Mouse (Mus musculus): ENCODE results near the gene Ttf1.

Gene Ttf1

GRCm38 (mm10) chr2:29060135-29060597 lies at the start of gene Ttf1:
TSS of gene Ttf1 (plus strand) at chr2:29060262.
- DNase-seq (ENCODE audit: low spot score): peak; percentile 99

- DNase-seq (ENCODE audit: low spot score): no peak
Observed at GRCm38 (mm10) chr2:29012523-29012922, 47.5 kb upstream of the Ttf1 start.

DNA sequence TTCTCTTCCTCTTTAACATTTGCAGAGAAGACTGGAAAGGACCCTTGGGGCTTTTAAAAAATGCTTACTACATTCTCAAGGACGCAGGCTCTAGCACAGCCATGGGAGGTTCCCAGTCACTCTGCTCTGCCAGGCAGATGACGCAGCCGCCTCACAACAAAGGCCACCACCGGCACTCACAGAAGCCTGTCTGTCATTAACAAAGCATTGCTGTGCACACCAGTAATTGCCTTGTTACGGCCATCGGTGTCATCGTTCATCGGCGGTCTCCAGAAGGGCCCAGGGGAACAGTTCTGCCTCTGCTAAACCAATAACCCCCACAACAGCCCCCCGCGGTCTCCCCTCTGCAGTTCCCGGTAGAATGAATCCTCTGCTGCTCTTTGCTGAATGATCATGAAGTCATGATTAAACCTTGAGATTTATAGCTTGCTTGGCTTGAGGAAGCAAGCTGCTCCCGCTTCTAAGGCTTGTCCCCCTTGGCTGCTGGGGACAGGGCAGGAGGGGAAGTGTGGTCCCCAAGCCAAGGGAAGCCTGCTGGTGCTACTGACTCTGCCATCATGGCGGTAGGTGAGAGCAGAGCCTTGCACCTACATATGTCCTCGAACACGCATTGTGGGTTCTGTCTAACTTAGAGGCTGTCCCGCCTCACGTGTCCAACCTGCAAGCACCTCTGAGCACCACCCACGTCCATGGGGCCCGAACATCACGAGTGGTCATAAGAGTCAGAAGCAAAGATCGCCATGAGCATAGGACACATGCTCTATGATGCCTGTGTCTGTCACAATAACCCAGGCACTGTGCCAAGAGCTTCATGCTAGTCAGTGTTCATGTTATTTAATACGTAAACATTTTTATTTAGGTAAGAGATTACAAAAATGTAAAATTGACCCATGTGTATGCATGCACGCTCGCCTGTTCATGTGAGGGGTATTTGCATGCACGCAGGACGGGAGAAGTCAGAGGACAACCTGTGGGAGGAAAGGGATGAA lies 43.2 kb upstream of the Ttf1 start:
- DNase-seq (ENCODE audit: low spot score): peak; percentile 76

DNA sequence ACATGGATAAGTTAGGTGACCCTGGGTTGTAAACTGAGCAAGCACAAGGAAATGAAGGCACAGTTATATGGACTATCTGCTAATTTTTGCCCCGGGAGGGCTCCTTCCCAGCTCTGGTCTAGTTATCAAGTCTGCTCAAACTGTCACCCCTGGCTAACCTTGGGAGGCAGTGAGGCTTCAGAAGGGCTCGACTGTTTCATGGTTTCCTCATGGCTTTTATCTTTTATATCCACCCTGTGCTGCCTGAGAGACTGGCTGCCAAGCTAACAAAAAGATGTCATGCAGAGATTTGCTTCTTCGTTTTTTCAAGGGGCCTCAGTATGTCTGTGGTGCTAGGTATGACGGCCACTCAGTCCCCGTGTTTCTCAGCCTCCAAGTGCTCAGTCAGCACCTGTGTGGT lies 41.4 kb upstream of the Ttf1 start:
- DNase-seq (ENCODE audit: low spot score): no peak

DNA sequence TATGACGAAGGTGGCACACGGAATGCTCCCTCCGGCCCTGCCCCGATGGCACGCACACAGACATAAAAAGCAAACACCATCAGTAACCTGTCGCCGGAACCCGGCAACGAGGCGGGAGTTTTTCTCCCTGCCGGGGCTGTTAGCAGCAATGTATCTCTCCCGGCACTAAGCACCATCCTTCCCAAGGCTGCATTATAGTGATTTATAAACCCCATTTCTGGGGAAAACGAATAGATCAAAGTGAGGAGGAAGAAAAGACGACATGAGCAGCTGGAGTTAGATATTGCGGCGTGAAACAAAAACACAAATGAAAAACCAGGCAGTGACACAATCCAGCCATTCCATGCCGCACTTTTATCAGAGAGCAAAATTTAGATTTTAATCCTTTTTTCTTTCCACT lies 39.0 kb upstream of the Ttf1 start:
- no peak for DNase-seq (ENCODE audit: low spot score)

- no peak for DNase-seq (ENCODE audit: low spot score)
Observed at GRCm38 (mm10) chr2:29023001-29023400, 37.1 kb upstream of the Ttf1 start.

DNA sequence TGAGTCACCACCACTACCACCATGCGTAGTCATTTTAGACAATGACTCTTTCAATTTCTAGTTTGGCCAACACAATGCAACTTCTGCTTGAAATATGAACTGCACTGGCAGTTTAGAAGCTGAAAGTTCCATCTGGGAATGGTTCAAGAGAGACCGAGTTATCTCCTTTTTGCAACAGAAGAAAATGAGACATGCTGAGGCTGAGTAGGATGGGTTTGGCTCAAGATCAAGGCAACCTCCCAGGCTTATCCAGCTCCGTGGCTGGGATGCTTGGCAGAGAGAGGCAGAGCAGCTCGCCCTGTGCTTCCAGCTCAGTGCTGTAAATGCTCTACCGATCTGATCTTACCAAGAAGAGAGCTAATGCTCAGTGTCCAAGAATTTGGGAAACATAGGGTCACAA lies 34.8 kb upstream of the Ttf1 start:
- no peak for DNase-seq (ENCODE audit: low spot score)

- DNase-seq (ENCODE audit: low spot score): no peak
Observed at GRCm38 (mm10) chr2:29030048-29030734, 29.9 kb upstream of the Ttf1 start.

- no peak for DNase-seq (ENCODE audit: low spot score)
Observed at GRCm38 (mm10) chr2:29031951-29032350, 28.1 kb upstream of the Ttf1 start.

DNA sequence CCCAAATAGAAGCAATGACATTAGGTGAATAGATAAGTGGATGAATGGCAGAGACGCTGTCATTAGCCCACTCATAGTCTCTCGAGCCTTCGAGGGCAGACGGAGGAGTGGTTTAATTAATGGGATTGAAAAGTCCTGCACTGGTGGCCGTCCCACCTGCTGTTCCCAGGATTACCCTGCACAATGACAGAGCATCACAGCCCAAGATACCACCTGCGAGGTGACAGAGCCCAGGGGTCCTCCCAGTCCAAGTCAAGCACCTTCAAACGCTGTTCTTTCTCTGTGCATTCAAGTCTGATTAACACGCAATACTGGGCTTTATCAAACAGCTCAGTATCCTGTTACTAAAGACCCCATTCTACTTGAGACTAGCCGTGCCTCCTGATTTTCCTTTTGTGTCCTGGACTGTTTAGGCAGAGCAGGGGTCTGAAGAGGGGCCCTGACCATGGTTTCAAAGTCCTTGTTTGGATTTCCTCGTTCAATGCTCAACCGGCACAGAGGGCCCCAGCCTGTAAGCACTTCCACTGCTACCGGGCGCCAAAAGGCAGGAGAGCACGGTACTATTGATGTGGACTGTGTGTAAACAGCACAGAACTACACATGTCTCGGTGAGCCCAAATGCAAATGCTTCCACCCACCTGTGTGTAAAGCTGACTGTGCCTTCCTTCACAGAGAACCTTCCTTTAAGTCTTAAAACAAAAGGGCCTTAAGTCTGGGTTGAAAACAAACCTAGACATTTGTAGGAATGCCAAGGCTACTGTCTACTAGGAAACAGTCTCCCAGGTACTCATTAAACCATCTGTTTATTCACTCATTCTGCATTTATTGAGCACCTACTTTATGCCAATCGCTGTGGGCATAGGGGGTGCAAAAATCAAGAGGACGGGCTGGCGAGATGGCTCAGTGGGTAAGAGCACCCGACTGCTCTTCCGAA lies 25.3 kb upstream of the Ttf1 start:
- no peak for DNase-seq (ENCODE audit: low spot score)

DNA sequence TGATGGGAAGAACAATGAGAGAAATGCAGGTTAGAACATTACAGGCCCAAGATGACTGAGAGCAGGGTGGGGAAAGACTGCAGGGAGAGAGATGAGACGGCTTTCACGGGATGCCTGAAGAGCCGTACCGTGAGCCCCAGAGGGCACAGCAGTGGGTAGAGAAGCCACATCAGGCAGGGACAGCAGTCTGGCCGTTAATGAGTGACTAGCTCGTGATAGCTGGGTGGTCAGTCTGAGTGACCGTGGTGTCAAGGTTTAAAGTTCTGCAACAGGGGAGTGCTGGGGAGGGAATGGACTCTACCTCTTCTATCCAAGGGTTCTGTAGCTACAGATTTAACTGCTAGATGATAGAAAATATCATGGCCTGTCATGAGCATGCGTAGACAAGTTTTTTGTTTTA lies 24.4 kb upstream of the Ttf1 start:
- no peak for DNase-seq (ENCODE audit: low spot score)

DNA sequence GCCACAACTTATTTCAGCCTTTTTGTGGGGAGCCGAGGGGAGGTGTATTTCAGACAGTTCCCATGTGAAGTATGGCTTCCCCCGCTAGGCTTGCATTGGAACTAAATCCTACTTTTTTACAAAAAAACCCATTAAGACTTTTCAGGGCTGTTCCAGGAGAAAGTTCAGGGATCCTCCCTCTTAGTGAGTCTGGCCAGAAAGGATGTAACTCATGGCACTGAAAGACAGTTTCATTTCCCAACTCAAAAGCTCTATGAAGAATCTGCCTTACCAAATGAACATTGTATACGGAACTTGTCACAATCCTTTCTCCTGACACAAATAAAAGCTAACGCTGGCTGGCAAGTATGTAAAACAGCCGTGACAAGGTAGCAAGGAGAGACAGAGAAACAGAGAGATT lies 20.3 kb upstream of the Ttf1 start:
- no peak for DNase-seq (ENCODE audit: low spot score)

- no peak for DNase-seq (ENCODE audit: low spot score)
Observed at GRCm38 (mm10) chr2:29040594-29041476, 19.2 kb upstream of the Ttf1 start.

DNA sequence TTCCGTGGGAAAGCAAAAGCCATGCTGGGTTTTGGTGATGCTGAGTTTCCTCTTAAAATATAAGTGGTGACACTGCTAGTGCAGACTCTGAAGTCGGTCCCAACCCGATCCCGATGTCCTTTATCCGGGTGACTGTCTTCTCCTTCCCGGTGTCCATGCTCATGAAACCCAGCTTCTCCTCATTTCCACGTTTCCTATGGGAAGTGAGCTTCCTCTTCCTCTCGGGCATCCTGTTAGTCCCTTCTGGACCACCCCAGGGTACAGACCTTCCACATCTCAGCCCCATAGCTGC lies 18.6 kb upstream of the Ttf1 start:
- DNase-seq (ENCODE audit: low spot score): no peak

- no peak for DNase-seq (ENCODE audit: low spot score)
Observed at GRCm38 (mm10) chr2:29042124-29042523, 17.9 kb upstream of the Ttf1 start.

DNA sequence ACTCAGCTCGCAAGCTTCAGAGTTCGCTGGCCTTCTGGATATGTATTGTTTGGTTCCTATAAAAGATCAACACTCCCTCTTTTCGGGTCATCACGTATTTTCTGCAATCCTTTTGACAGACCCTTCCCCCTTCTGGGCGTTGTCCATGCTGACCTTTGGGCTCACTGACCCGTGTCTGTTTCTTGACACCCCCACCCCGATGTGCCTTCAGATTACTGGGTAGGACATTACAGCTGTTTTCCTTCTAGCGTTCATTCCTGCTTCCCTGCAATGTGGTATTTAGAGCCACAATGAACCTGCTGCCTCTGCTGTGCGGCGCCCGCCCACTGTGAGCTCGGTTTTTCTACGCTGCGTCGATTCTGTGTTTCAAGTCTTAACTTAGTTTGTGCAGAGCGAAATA lies 13.9 kb upstream of the Ttf1 start:
- DNase-seq (ENCODE audit: low spot score): peak; percentile 73

GRCm38 (mm10) chr2:29051932-29052331 lies 8.1 kb upstream of the Ttf1 start:
- DNase-seq (ENCODE audit: low spot score): no peak

DNA sequence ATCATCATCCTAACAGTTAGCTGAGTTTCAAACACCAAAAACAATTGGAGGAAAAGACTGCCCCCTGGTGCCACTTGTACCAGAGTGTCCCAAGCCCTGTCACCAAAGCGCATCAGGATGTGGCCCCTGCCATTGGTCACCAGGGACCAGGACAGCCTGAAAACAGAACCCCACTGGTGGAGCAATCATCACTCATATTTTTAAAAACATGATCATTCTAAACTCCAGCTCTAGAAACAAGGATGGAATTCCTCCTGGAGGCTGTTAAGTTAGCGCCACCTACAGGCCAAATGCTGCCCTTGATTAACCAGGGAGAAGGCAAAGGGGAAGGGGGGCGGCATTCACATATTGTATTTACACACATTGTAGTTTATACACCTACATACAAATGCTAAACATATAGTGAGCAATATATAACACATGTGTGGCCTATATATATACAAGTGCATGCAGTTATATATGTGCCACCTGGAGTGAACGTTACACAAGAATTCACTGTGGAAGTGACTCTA lies 7.1 kb upstream of the Ttf1 start:
- peak; percentile 77 for DNase-seq (ENCODE audit: low spot score)

DNA sequence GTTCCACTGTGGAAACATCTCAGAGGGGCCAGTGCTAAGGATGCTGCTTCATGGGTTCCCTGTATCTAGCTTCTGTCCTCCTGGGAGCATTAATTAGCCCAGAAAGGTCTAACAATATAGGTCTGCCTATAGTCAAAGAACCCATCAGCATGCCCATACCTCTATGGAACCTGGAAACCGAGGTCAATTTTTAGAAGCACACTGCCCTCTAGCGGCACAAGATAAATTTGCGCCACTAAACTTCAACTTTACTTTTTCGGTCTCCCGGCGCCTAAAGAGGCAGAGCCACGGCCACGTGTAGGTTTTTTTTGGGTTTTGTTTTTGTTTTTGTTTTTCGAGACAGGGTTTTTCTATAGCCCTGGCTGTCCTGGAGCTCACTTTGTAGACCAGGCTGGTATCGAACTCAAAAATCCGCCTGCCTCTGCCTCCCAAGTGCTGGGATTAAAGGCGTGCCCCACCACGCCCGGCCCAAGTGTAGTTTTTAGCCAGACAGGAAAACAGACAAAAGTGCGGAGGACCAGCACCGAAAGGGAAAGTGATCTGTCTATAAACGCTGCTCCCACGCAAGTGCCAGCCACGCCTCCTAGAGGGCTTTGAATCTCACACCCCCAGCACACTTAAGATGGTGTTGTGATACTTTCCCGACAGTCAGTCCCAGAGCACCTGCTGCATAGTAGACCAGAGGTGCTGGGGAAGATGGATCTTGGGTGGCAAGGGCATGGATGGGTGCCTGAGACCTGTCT lies 6.1 kb upstream of the Ttf1 start:
- DNase-seq (ENCODE audit: low spot score): peak; percentile 69

- DNase-seq (ENCODE audit: low spot score): no peak
Observed at GRCm38 (mm10) chr2:29054545-29054935, 5.5 kb upstream of the Ttf1 start.
